Comparison of ENCODE assay signal across 9 mouse cellular contexts in genomic region chr5:77487837-77488827, GRCm38 (mm10).
DNase-seq lines count a peak whose midpoint lies in the region; ATAC-seq and TF ChIP-seq lines count a peak whose summit lies in the region.
"Had no signal": no experiment of that assay in that cellular context is flagged by ENCODE, and none has a peak within 500 bp of the region (broad histone marks: within the 10 kb centered on the region; RNA-seq: fewer than 3 reads in every experiment).

No protein-coding gene starts in this region.

- ATAC-seq in heart, embryonic 13.5 days (ENCODE audit: extremely low read depth, insufficient number of reproducible peaks, low FRiP score, low TSS enrichment), result no peak
- peak; percentile 65 for ATAC-seq in limb, embryonic 14.5 days (ENCODE audit: low FRiP score, low read depth)
- ATAC-seq in stomach, postnatal 0 days (ENCODE audit: low FRiP score, low TSS enrichment), result peak; percentile 35; the same call in 1 of the 2 replicates
- no peak for ATAC-seq in megakaryocyte, adult 5-6 weeks (ENCODE audit: poor library complexity, severe bottlenecking)

- no peak for DNase-seq in heart, adult 18-20 months
- DNase-seq in right cerebral cortex, adult 2 months (ENCODE audit: low spot score in 2 of 2), result peak; percentile 24 to 32
- DNase-seq in right cerebral cortex, postnatal 4 days, result no peak
- DNase-seq in limb, embryonic 14.5 days (ENCODE audit: low spot score), result peak; percentile 50
- peak; percentile 17 for DNase-seq in stomach, postnatal 0 days (ENCODE audit: low spot score)
- no peak for DNase-seq in adrenal gland, postnatal 14 days

- peak overlapping the region; percentile 33 for H3K4me3 ChIP-seq in heart, embryonic 13.5 days
- H3K4me3 ChIP-seq in limb, embryonic 14.5 days (replicated peaks; ENCODE audit: low read length), result peak overlapping the region; percentile 16; the same call in 1 of the 2 replicates
- H3K4me3 ChIP-seq in stomach, postnatal 0 days (ENCODE audit: low read depth, low read length), result no peak overlapping the region

- H3K9me3 ChIP-seq in heart, embryonic 13.5 days, result no peaks in the 10 kb centered on the region
- H3K9me3 ChIP-seq in limb, embryonic 14.5 days (ENCODE audit: control insufficient read depth, low read length), result no peaks in the 10 kb centered on the region
- H3K9me3 ChIP-seq in stomach, postnatal 0 days (ENCODE audit: control insufficient read depth, low read length), result no peaks in the 10 kb centered on the region

- no peak for TF ChIP-seq POLR2A in limb, embryonic 14.5 days (IDR thresholded peaks at IDR 0.05; ENCODE audit: borderline replicate concordance, extremely low read depth, insufficient read depth, insufficient read length)

- H3K27ac ChIP-seq in heart, embryonic 13.5 days (replicated peaks), result peak overlapping the region; percentile 8
- H3K27ac ChIP-seq in limb, embryonic 14.5 days (replicated peaks; ENCODE audit: low read depth, low read length), result peak overlapping the region; percentile 61
- H3K27ac ChIP-seq in stomach, postnatal 0 days (replicated peaks), result peak overlapping the region; percentile 56; the same call in 1 of the 2 replicates
- H3K27ac ChIP-seq: macrophage had no signal

- no peaks in the 10 kb centered on the region for H3K27me3 ChIP-seq in heart, embryonic 13.5 days (replicated peaks)
- no peaks in the 10 kb centered on the region for H3K27me3 ChIP-seq in limb, embryonic 14.5 days (ENCODE audit: control insufficient read depth, insufficient read depth, low read length)
- no peaks in the 10 kb centered on the region; the same call in 1 of the 2 replicates for H3K27me3 ChIP-seq in stomach, postnatal 0 days (ENCODE audit: control insufficient read depth, insufficient read depth, low read length)

- no peak for TF ChIP-seq EP300 in stomach, postnatal 0 days (optimal IDR thresholded peaks at IDR 0.05)

- peaks cover 27% of the 10 kb centered on the region for H3K4me1 ChIP-seq in heart, embryonic 13.5 days
- peaks cover 21% of the 10 kb centered on the region for H3K4me1 ChIP-seq in limb, embryonic 14.5 days (ENCODE audit: control insufficient read depth, insufficient read depth, low read length)
- no peaks in the 10 kb centered on the region for H3K4me1 ChIP-seq in stomach, postnatal 0 days (replicated peaks; ENCODE audit: control insufficient read depth, insufficient read depth)

- no peaks in the 10 kb centered on the region for H3K36me3 ChIP-seq in heart, embryonic 13.5 days
- H3K36me3 ChIP-seq in limb, embryonic 14.5 days (ENCODE audit: control insufficient read depth, insufficient read depth, low read length), result no peaks in the 10 kb centered on the region
- no peaks in the 10 kb centered on the region for H3K36me3 ChIP-seq in stomach, postnatal 0 days (ENCODE audit: control insufficient read depth, insufficient read depth, low read length)

- peak overlapping the region; percentile 62 for H3K9ac ChIP-seq in heart, embryonic 13.5 days
- H3K9ac ChIP-seq in limb, embryonic 14.5 days (ENCODE audit: low read depth, low read length, severe bottlenecking), result peak overlapping the region; percentile 14; the same call in 1 of the 2 replicates
- H3K9ac ChIP-seq in stomach, postnatal 0 days (ENCODE audit: low read length), result no peak overlapping the region

- peak overlapping the region; percentile 63 for H3K4me2 ChIP-seq in heart, embryonic 13.5 days
- H3K4me2 ChIP-seq in limb, embryonic 14.5 days (replicated peaks; ENCODE audit: low read depth, low read length, severe bottlenecking), result peak overlapping the region; percentile 42
- H3K4me2 ChIP-seq in stomach, postnatal 0 days (replicated peaks; ENCODE audit: low read depth), result peak overlapping the region; percentile 9; the same call in 1 of the 2 replicates

- TF ChIP-seq CTCF in stomach, postnatal 0 days (IDR thresholded peaks at IDR 0.05; ENCODE audit: low read depth), result no peak

- 20% methylated on average over 19 of the region's 19 CpGs for WGBS in heart, embryonic 13.5 days
- 5% methylated on average over 19 of the region's 19 CpGs for WGBS in limb, embryonic 14.5 days
- WGBS in stomach, postnatal 0 days, result 21% methylated on average over 19 of the region's 19 CpGs

Comparison
In these comparisons a context has a peak if more than half of its experiments do, and no peak if none do; other contexts are left out.
1. DNase-seq: peak in right cerebral cortex, adult 2 months (2 of 2), limb, embryonic 14.5 days (single experiment) and stomach, postnatal 0 days (single experiment); none in heart, adult 18-20 months (0 of 2), right cerebral cortex, postnatal 4 days (single experiment) and adrenal gland, postnatal 14 days (single experiment).
2. ATAC-seq: peak in limb, embryonic 14.5 days (single experiment) and stomach, postnatal 0 days (single experiment); none in heart, embryonic 13.5 days (single experiment) and megakaryocyte, adult 5-6 weeks (single experiment).
3. H3K27ac ChIP-seq: peak in every context shown above with its lines; median percentile 61 in limb, embryonic 14.5 days; 56 in stomach, postnatal 0 days; 8 in heart, embryonic 13.5 days.
4. H3K4me2 ChIP-seq: peak in every context shown above with its lines; median percentile 63 in heart, embryonic 13.5 days; 42 in limb, embryonic 14.5 days; 9 in stomach, postnatal 0 days.